Mouse (Mus musculus): ENCODE results near the gene Ganab. TPM values are rescaled to one million over a fixed set of nuclear protein-coding genes. Genes with fewer than 3 reads are reported as not detected.

The Ganab gene
- polyA plus RNA-seq, 1 experiment from 2014 or later: 114 TPM

GRCm38 (mm10) chr19:8966198-8966589, 68.3 kb downstream of the Ganab start:
- Histone ChIP-seq H3K4me1 (ENCODE audit: control insufficient read depth, insufficient read depth, low read length) (peaks cover 4% of the 10 kb centered on the region; the same call in 1 of the 2 replicates), H3K4me3 (ENCODE audit: low read length) (peak overlapping the region; percentile 72), H3K27ac (ENCODE audit: low read depth, low read length) (peak overlapping the region; percentile 87), H3K4me2 (replicated peaks; ENCODE audit: low read depth, low read length) (peak overlapping the region; percentile 47), H3K36me3 (ENCODE audit: control insufficient read depth, insufficient read depth, low read length) (peaks cover 75% of the 10 kb centered on the region), H3K9ac (ENCODE audit: low read depth, low read length) (peak overlapping the region; percentile 62), H3K9me3 (ENCODE audit: control insufficient read depth, low read length) (no peaks in the 10 kb centered on the region), H3K27me3 (ENCODE audit: control insufficient read depth, insufficient read depth, low read length) (no peaks in the 10 kb centered on the region)
- no peak for ATAC-seq (ENCODE audit: low FRiP score, low TSS enrichment)
- WGBS: 35% methylated on average over 5 of the region's 5 CpGs

Small RNA genes within 50 kb of the gene (microRNA-seq; reads per million reads assigned to microRNA genes)
- not detected for gene Mir5136

Other genes starting within 250 kb of the Ganab start
- 0.13 TPM in 1 of 2 replicates, not detected in the other for gene Chrm1, start 234.3 kb upstream of the Ganab start, polyA plus RNA-seq (2014; fragmentation: Nextera tagmentation; extraction: Ambion mirVana)
- gene Slc3a2, start 174.7 kb upstream of the Ganab start, polyA plus RNA-seq (2014; fragmentation: Nextera tagmentation; extraction: Ambion mirVana): 114 and 123 TPM in 2 replicates
- gene Wdr74, start 162.2 kb upstream of the Ganab start, polyA plus RNA-seq (2014; fragmentation: Nextera tagmentation; extraction: Ambion mirVana): 82.9 and 97.3 TPM in 2 replicates
- 0.70 and 2.3 TPM in 2 replicates for gene 1700092M07Rik, start 157.4 kb upstream of the Ganab start, polyA plus RNA-seq (2014; fragmentation: Nextera tagmentation; extraction: Ambion mirVana)
- 114 and 128 TPM in 2 replicates for gene Stx5a, start 156.7 kb upstream of the Ganab start, polyA plus RNA-seq (2014; fragmentation: Nextera tagmentation; extraction: Ambion mirVana)
- 155 and 198 TPM in 2 replicates for gene Nxf1, start 141.0 kb upstream of the Ganab start, polyA plus RNA-seq (2014; fragmentation: Nextera tagmentation; extraction: Ambion mirVana)
- 232 and 238 TPM in 2 replicates for gene Tmem223, start 127.1 kb upstream of the Ganab start, polyA plus RNA-seq (2014; fragmentation: Nextera tagmentation; extraction: Ambion mirVana)
- 80.4 and 91.0 TPM in 2 replicates for gene Tmem179b, start 123.6 kb upstream of the Ganab start, polyA plus RNA-seq (2014; fragmentation: Nextera tagmentation; extraction: Ambion mirVana)
- 21.7 and 22.9 TPM in 2 replicates for gene Taf6l, start 111.7 kb upstream of the Ganab start, polyA plus RNA-seq (2014; fragmentation: Nextera tagmentation; extraction: Ambion mirVana)
- 188 and 230 TPM in 2 replicates for gene Polr2g, start 99.5 kb upstream of the Ganab start, polyA plus RNA-seq (2014; fragmentation: Nextera tagmentation; extraction: Ambion mirVana)
- 4.0 and 5.1 TPM in 2 replicates for gene Zbtb3, start 95.5 kb upstream of the Ganab start, polyA plus RNA-seq (2014; fragmentation: Nextera tagmentation; extraction: Ambion mirVana)
- gene Ttc9c, start 78.7 kb upstream of the Ganab start, polyA plus RNA-seq (2014; fragmentation: Nextera tagmentation; extraction: Ambion mirVana): 40.0 and 61.0 TPM in 2 replicates
- 9.3 and 10.5 TPM in 2 replicates for gene Hnrnpul2, start 78.1 kb upstream of the Ganab start, polyA plus RNA-seq (2014; fragmentation: Nextera tagmentation; extraction: Ambion mirVana)
- not detected in 2 replicates for gene AC129217.1, start 68.3 kb upstream of the Ganab start, polyA plus RNA-seq (2014; fragmentation: Nextera tagmentation; extraction: Ambion mirVana)
- gene Bscl2, start 60.6 kb upstream of the Ganab start, polyA plus RNA-seq (2014; fragmentation: Nextera tagmentation; extraction: Ambion mirVana): 40.2 and 42.2 TPM in 2 replicates
- 3.6 and 3.7 TPM in 2 replicates for gene Gng3, start 58.9 kb upstream of the Ganab start, polyA plus RNA-seq (2014; fragmentation: Nextera tagmentation; extraction: Ambion mirVana)
- 0.17 and 0.62 TPM in 2 replicates for gene Lrrn4cl, start 47.3 kb upstream of the Ganab start, polyA plus RNA-seq (2014; fragmentation: Nextera tagmentation; extraction: Ambion mirVana)
- gene Ubxn1, start 26.6 kb upstream of the Ganab start, polyA plus RNA-seq (2014; fragmentation: Nextera tagmentation; extraction: Ambion mirVana): 197 and 222 TPM in 2 replicates
- 63.1 and 70.6 TPM in 2 replicates for gene Uqcc3, start 17.1 kb upstream of the Ganab start, polyA plus RNA-seq (2014; fragmentation: Nextera tagmentation; extraction: Ambion mirVana)
- gene Lbhd1, start 14.3 kb upstream of the Ganab start, polyA plus RNA-seq (2014; fragmentation: Nextera tagmentation; extraction: Ambion mirVana): 98.0 and 116 TPM in 2 replicates
- not detected in 2 replicates for gene Gm49403, start 14.1 kb upstream of the Ganab start, polyA plus RNA-seq (2014; fragmentation: Nextera tagmentation; extraction: Ambion mirVana)
- 112 and 133 TPM in 2 replicates for gene 1810009A15Rik, start 9.2 kb upstream of the Ganab start, polyA plus RNA-seq (2014; fragmentation: Nextera tagmentation; extraction: Ambion mirVana)
- not detected in 2 replicates for gene Gm49416, start 9.1 kb upstream of the Ganab start, polyA plus RNA-seq (2014; fragmentation: Nextera tagmentation; extraction: Ambion mirVana)
- gene Ints5, start 5.1 kb upstream of the Ganab start, polyA plus RNA-seq (2014; fragmentation: Nextera tagmentation; extraction: Ambion mirVana): 27.7 and 38.2 TPM in 2 replicates
- 33.5 and 38.8 TPM in 2 replicates for gene B3gat3, start 22.3 kb downstream of the Ganab start, polyA plus RNA-seq (2014; fragmentation: Nextera tagmentation; extraction: Ambion mirVana)
- 1.2 and 2.0 TPM in 2 replicates for gene Rom1, start 31.3 kb downstream of the Ganab start, polyA plus RNA-seq (2014; fragmentation: Nextera tagmentation; extraction: Ambion mirVana)
- gene Eml3, start 31.5 kb downstream of the Ganab start, polyA plus RNA-seq (2014; fragmentation: Nextera tagmentation; extraction: Ambion mirVana): 17.6 and 18.7 TPM in 2 replicates
- gene Mta2, start 43.8 kb downstream of the Ganab start, polyA plus RNA-seq (2014; fragmentation: Nextera tagmentation; extraction: Ambion mirVana): 45.3 and 67.2 TPM in 2 replicates
- gene Tut1, start 55.8 kb downstream of the Ganab start, polyA plus RNA-seq (2014; fragmentation: Nextera tagmentation; extraction: Ambion mirVana): 25.1 and 31.7 TPM in 2 replicates
- 479 and 516 TPM in 2 replicates for gene Eef1g, start 69.0 kb downstream of the Ganab start, polyA plus RNA-seq (2014; fragmentation: Nextera tagmentation; extraction: Ambion mirVana)
- 7.0 and 10.0 TPM in 2 replicates for gene Ahnak, start 91.2 kb downstream of the Ganab start, polyA plus RNA-seq (2014; fragmentation: Nextera tagmentation; extraction: Ambion mirVana)
- gene Scgb1a1, start 189.9 kb downstream of the Ganab start, polyA plus RNA-seq (2014; fragmentation: Nextera tagmentation; extraction: Ambion mirVana): not detected in 2 replicates
- 11.9 and 15.1 TPM in 2 replicates for gene Asrgl1, start 237.6 kb downstream of the Ganab start, polyA plus RNA-seq (2014; fragmentation: Nextera tagmentation; extraction: Ambion mirVana)

All from kidney, embryonic 14.5 days (tissue).